Mouse (Mus musculus): ENCODE measurements around the gene 1700001K19Rik. TPM values are rescaled to one million over a fixed set of nuclear protein-coding genes. Genes with fewer than 3 reads are reported as not detected.

1700001K19Rik gene
- not detected for total RNA-seq (2023)

DNA sequence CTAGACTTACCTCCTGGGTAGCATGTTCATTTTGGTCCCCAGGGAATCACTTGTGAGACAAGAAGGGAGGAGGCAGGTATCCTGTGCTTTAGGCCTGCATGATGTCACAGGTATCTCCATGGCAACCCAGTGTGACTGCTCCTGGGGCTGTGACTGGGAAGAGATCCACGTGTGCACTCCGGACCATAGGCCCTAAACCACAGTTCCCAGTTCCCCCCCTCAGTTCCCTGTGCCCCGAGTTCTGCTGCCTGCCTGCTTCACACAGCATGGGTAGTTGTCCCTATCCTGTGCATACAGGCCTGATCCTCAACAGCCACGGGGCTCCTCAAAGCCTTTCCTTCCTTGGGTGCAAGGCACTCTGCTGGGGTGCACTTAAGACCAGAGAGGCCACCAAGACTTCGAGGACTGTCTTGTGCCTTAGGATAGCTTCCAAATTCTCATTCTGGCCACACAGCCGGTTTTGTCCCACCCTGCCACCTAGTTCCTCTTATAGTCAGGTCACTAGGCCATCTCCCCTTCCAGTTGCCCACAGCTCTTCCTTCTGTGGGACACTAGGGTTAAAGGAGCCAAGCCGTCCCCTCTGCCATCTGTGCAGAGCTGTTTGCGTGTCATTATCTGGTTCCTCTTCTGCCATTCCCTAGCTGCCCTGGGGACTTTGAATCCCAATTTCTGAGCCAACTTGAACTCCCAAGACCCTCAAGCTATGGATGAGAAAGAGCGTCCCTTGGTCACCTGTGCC lies at the start of gene 1700001K19Rik:
Gene 1700001K19Rik (minus strand): TSS at position 59 of the 739 bp plus-strand sequence.

DNA sequence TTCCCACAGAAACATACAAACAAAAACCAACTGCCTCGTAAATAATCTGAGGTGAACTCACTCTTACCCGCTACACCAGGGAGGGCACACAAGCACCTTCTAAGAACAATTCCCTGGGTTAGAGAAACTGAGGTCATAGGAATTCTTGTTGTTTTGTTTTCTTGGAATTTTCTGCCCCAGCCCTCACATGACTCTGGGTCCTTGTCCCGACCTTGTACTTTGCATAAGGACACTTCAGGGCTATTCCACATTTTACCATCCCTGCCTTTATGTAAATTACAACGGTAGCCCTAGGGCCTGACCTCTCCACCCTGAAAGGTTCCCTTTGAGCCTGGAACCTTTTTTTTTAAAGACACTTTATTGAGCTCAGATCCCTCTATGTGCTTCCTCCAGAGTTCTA lies 20.1 kb upstream of the 1700001K19Rik start, which contains the start of gene Hsp90aa1:
Gene Hsp90aa1 (minus strand): TSS at position 173 of the 400 bp plus-strand sequence.

Other genes starting within 250 kb of the 1700001K19Rik start
- 100 to 1,000 TPM; 137 to 158 TPM for gene Ppp2r5c, start 235.5 kb downstream of the 1700001K19Rik start, total RNA-seq (2023)
- 10 to 100 TPM; 89.2 to 92.2 TPM for gene Dync1h1, start 81.2 kb downstream of the 1700001K19Rik start, total RNA-seq (2023)
- gene Hsp90aa1, start 20.1 kb upstream of the 1700001K19Rik start, total RNA-seq (2023), result 100 to 1,000 TPM; 343 to 448 TPM
- 10 to 100 TPM; 38.3 to 40.4 TPM for gene Wdr20, start 55.3 kb upstream of the 1700001K19Rik start, total RNA-seq (2023)
- under 1 TPM; 0.48 to 0.99 TPM for gene Mok, start 158.3 kb upstream of the 1700001K19Rik start, total RNA-seq (2023)
- 1 to 10 TPM; 4.8 to 5.0 TPM for gene Zfp839, start 167.6 kb upstream of the 1700001K19Rik start, total RNA-seq (2023)
- gene Cinp, start 206.5 kb upstream of the 1700001K19Rik start, total RNA-seq (2023), result 10 to 100 TPM; 18.2 to 19.8 TPM
- 1 to 10 TPM; 6.2 TPM for gene Tecpr2, start 206.6 kb upstream of the 1700001K19Rik start, total RNA-seq (2023)